ENCODE assay signal across 10 mouse cellular contexts in the genomic region with DNA sequence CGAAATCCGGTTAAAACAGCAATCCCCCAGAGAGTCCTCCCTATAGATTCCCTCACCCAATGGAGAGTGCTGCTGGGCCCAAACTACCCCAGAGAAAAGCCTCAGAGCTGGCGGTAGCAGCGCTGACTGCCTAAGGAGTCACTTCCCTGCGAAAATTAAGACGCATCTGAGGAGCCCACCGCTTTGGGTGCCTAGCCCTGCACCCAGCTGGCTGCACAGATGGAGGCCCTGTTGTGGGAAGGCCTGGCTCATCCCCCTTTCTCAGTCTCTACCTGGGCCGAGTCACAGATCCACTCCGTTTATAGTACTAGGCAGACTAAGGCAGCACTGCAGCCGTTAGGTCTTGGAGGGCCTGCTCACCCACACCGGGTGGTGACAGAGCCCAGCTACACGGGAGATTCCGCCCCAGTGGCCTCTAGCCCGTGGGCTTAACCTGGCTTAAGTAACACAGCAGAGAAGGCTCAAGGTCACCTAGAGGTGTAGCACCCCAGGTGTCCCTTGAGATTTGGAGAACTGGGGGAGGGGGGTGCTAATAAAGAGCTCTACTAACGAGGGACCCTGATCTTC. TPM values are rescaled to one million over a fixed set of nuclear protein-coding genes. Genes with fewer than 3 reads are reported as not detected.
A peak's percentile ranks its signal among the peaks of the same experiment; 100 is the strongest.
DNase-seq lines count a peak whose midpoint lies in the region; ATAC-seq lines count a peak whose summit lies in the region.
"Had no signal": no experiment of that assay in that cellular context is flagged by ENCODE, and none has a peak within 500 bp of the region (broad histone marks: within the 10 kb centered on the region; RNA-seq: fewer than 3 reads in every experiment).

No protein-coding gene starts in this region.

- peaks cover 98% of the 10 kb centered on the region for H3K27me3 ChIP-seq in heart, embryonic 10.5 days (ENCODE audit: insufficient read depth, poor library complexity, severe bottlenecking)
- peaks cover 60% of the 10 kb centered on the region for H3K27me3 ChIP-seq in embryonic facial prominence, embryonic 12.5 days
- H3K27me3 ChIP-seq in hindbrain, embryonic 15.5 days, result peaks cover 71% of the 10 kb centered on the region
- H3K27me3 ChIP-seq in midbrain, embryonic 14.5 days (ENCODE audit: control insufficient read depth, insufficient read depth, low read length), result peaks cover 85% of the 10 kb centered on the region

- no peaks in the 10 kb centered on the region for H3K9me3 ChIP-seq in heart, embryonic 10.5 days
- H3K9me3 ChIP-seq in embryonic facial prominence, embryonic 12.5 days, result no peaks in the 10 kb centered on the region
- H3K9me3 ChIP-seq in hindbrain, embryonic 15.5 days, result no peaks in the 10 kb centered on the region
- H3K9me3 ChIP-seq in midbrain, embryonic 14.5 days (ENCODE audit: control insufficient read depth, low read length), result no peaks in the 10 kb centered on the region

- no peak for DNase-seq in heart, embryonic 10.5 days (ENCODE audit: low spot score)
- DNase-seq in heart, adult 8-10 months (ENCODE audit: low spot score), result no peak
- DNase-seq in midbrain, embryonic 14.5 days, result peak; percentile 46
- no peak for DNase-seq in yolk sac, embryonic 10.5 days (ENCODE audit: low spot score)
- DNase-seq in adrenal gland, postnatal 14 days, result no peak
- DNase-seq in urinary bladder, adult 2 months (ENCODE audit: low spot score), result no peak

- no peaks in the 10 kb centered on the region for H3K36me3 ChIP-seq in heart, embryonic 10.5 days
- no peaks in the 10 kb centered on the region for H3K36me3 ChIP-seq in embryonic facial prominence, embryonic 12.5 days
- H3K36me3 ChIP-seq in hindbrain, embryonic 15.5 days, result no peaks in the 10 kb centered on the region
- no peaks in the 10 kb centered on the region for H3K36me3 ChIP-seq in midbrain, embryonic 14.5 days (ENCODE audit: control insufficient read depth, insufficient read depth, low read length)

- H3K27ac ChIP-seq in heart, embryonic 10.5 days, result peak overlapping the region; percentile 93
- peak overlapping the region; percentile 97 for H3K27ac ChIP-seq in embryonic facial prominence, embryonic 12.5 days
- H3K27ac ChIP-seq in hindbrain, embryonic 15.5 days (replicated peaks), result peak overlapping the region; percentile 79
- H3K27ac ChIP-seq in midbrain, embryonic 14.5 days (replicated peaks; ENCODE audit: low read depth, low read length), result no peak overlapping the region

- H3K4me1 ChIP-seq in heart, embryonic 10.5 days, result peaks cover 89% of the 10 kb centered on the region
- peaks cover 60% of the 10 kb centered on the region for H3K4me1 ChIP-seq in embryonic facial prominence, embryonic 12.5 days
- peaks cover 32% of the 10 kb centered on the region for H3K4me1 ChIP-seq in hindbrain, embryonic 15.5 days (replicated peaks)
- peaks cover 3% of the 10 kb centered on the region for H3K4me1 ChIP-seq in midbrain, embryonic 14.5 days (ENCODE audit: control insufficient read depth, insufficient read depth, low read length)

- peak overlapping the region; percentile 85 for H3K4me2 ChIP-seq in embryonic facial prominence, embryonic 12.5 days (replicated peaks)
- peak overlapping the region; percentile 60 for H3K4me2 ChIP-seq in hindbrain, embryonic 15.5 days
- H3K4me2 ChIP-seq in midbrain, embryonic 14.5 days (ENCODE audit: low read length), result peak overlapping the region; percentile 64; the same call in 1 of the 2 replicates

- WGBS in heart, embryonic 10.5 days, result 3% methylated on average over 15 of the region's 15 CpGs
- WGBS in embryonic facial prominence, embryonic 12.5 days, result 6% methylated on average over 15 of the region's 15 CpGs
- 9% methylated on average over 15 of the region's 15 CpGs for WGBS in hindbrain, embryonic 15.5 days
- 5% methylated on average over 15 of the region's 15 CpGs for WGBS in midbrain, embryonic 14.5 days

- H3K4me3 ChIP-seq in heart, embryonic 10.5 days, result peak overlapping the region; percentile 84
- H3K4me3 ChIP-seq in embryonic facial prominence, embryonic 12.5 days, result peak overlapping the region; percentile 77
- H3K4me3 ChIP-seq in hindbrain, embryonic 15.5 days, result peak overlapping the region; percentile 42
- no peak overlapping the region for H3K4me3 ChIP-seq in midbrain, embryonic 14.5 days (replicated peaks; ENCODE audit: low read depth, low read length)
- H3K4me3 ChIP-seq: myocyte had no signal

- ATAC-seq in embryonic facial prominence, embryonic 12.5 days (ENCODE audit: insufficient number of reproducible peaks, insufficient read depth, low FRiP score, low TSS enrichment), result no peak
- ATAC-seq in hindbrain, embryonic 15.5 days (ENCODE audit: low FRiP score, low read depth), result no peak
- ATAC-seq in midbrain, embryonic 14.5 days (ENCODE audit: low FRiP score, low TSS enrichment), result no peak

- H3K9ac ChIP-seq in embryonic facial prominence, embryonic 12.5 days, result peak overlapping the region; percentile 95
- H3K9ac ChIP-seq in hindbrain, embryonic 15.5 days, result no peak overlapping the region
- H3K9ac ChIP-seq in midbrain, embryonic 14.5 days (replicated peaks; ENCODE audit: low read length), result no peak overlapping the region

RNA-seq across cellular contexts. Expression of a gene that starts 1.7 kb away (rescaled TPM):
- polyA plus RNA-seq in heart, embryonic 10.5 days (2016; fragmentation: Nextera tagmentation; extraction: Ambion mirVana), result 13.9 and 16.8 TPM in 2 replicates
- 10 to 100 TPM; 12.6 to 15.7 (median 14.3) TPM for total RNA-seq in heart, adult 8-10 months (2022)
- 41.5 and 45.7 TPM in 2 replicates for polyA plus RNA-seq in embryonic facial prominence, embryonic 12.5 days (2016; fragmentation: Nextera tagmentation; extraction: Ambion mirVana)
- polyA plus RNA-seq in hindbrain, embryonic 15.5 days (2015; fragmentation: Nextera tagmentation; extraction: Ambion mirVana), result 14.0 and 16.2 TPM in 2 replicates
- 5.2 and 10.1 TPM in 2 replicates for polyA plus RNA-seq in midbrain, embryonic 14.5 days (2014; fragmentation: Nextera tagmentation; extraction: Ambion mirVana)
- total RNA-seq in adrenal gland, postnatal 14 days (2021), result 10.2 and 12.7 TPM in 2 replicates
- polyA plus RNA-seq in urinary bladder, adult 2 months (2012; rRNA removed), result 6.2 and 6.4 TPM in 2 replicates
- polyA plus RNA-seq: C2C12, myocyte had no signal

RNA-seq across cellular contexts. Expression of a gene that starts 29.3 kb away (rescaled TPM):
- polyA plus RNA-seq in heart, embryonic 10.5 days (2016; fragmentation: Nextera tagmentation; extraction: Ambion mirVana), result not detected in 2 replicates
- total RNA-seq in heart, adult 8-10 months (2022), result not detected
- polyA plus RNA-seq in embryonic facial prominence, embryonic 12.5 days (2016; fragmentation: Nextera tagmentation; extraction: Ambion mirVana), result not detected in 2 replicates
- not detected in 2 replicates for polyA plus RNA-seq in hindbrain, embryonic 15.5 days (2015; fragmentation: Nextera tagmentation; extraction: Ambion mirVana)
- not detected in 2 replicates for polyA plus RNA-seq in midbrain, embryonic 14.5 days (2014; fragmentation: Nextera tagmentation; extraction: Ambion mirVana)
- not detected in 2 replicates for total RNA-seq in adrenal gland, postnatal 14 days (2021)
- not detected in 2 replicates for polyA plus RNA-seq in urinary bladder, adult 2 months (2012; rRNA removed)
- polyA plus RNA-seq: C2C12, myocyte had no signal
